Mouse (Mus musculus): ENCODE measurements around the gene Ccdc171. TPM values are rescaled to one million over a fixed set of nuclear protein-coding genes. Genes with fewer than 3 reads are reported as not detected.

Ccdc171 gene
- total RNA-seq, 1 experiment = 3.5 TPM

- Histone ChIP-seq H3K4me1 (ENCODE audit: control insufficient read depth in 2 of 2, insufficient read depth in 2 of 2, low read length in 2 of 2, poor library complexity in 1 of 2) (no peaks in the 10 kb centered on the region), H3K9me3 (ENCODE audit: control insufficient read depth, insufficient read depth, low read depth, low read length) (no peaks in the 10 kb centered on the region), H3K4me3 (ENCODE audit: insufficient read depth in 1 of 2, low read depth in 1 of 2, low read length in 2 of 2, poor library complexity in 1 of 2, severe bottlenecking in 1 of 2) (no peak overlapping the region), H3K27ac (ENCODE audit: insufficient read depth, low read depth, low read length, poor library complexity, severe bottlenecking) (no peak overlapping the region), H3K36me3 (ENCODE audit: control insufficient read depth, insufficient read depth, low read length, poor library complexity, severe bottlenecking) (no peaks in the 10 kb centered on the region), H3K9ac (ENCODE audit: insufficient read depth, low read depth, low read length, poor library complexity, severe bottlenecking) (no peak overlapping the region)
- in situ Hi-C loops (cut with MboI; ENCODE audit: low sequenced_read_pairs in 2 of 2, unreplicated experiment in 2 of 2) = no loop called here
- no peak for TF ChIP-seq CHD2 (IDR thresholded peaks at IDR 0.05; ENCODE audit: low read depth, low read length)
- no peak for TF ChIP-seq HCFC1 (IDR thresholded peaks at IDR 0.05; ENCODE audit: borderline replicate concordance, insufficient read depth, low read length)
- TF ChIP-seq ZNF384 (IDR thresholded peaks at IDR 0.05; ENCODE audit: low read depth, low read length) = no peak
- no peak for TF ChIP-seq MAFK (IDR thresholded peaks at IDR 0.05; ENCODE audit: insufficient read depth, low read depth, low read length)
- no peak for TF ChIP-seq ZC3H11A (IDR thresholded peaks at IDR 0.05; ENCODE audit: borderline replicate concordance, low read depth, low read length)
- no peak for DNase-seq (ENCODE audit: low read depth, low spot score)
Observed at GRCm38 (mm10) chr4:83651453-83651852, 126.1 kb downstream of the Ccdc171 start.

DNA sequence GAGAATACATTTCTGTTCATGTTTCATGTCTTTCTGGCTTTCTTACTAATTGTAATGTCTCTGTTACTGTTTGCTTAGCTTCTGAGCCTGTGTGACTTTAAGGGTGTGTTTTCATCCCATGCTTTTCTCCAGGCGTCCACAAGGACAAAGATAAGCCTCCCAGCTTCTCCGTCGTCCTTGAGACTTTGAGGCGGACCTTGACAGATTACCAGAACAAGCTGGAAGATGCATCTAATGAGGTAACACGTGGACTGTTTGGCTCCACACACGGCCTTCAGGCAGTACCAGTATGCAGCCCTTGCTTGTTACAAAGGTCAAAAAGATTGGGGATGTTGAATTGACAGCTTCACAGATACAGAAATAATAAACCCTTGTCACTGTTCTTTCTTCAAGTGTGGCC, 130.1 kb downstream of the Ccdc171 start:
- no peaks in the 10 kb centered on the region for H3K4me1 ChIP-seq (ENCODE audit: control insufficient read depth in 2 of 2, insufficient read depth in 2 of 2, low read length in 2 of 2, poor library complexity in 1 of 2)
- no peak overlapping the region for H3K27ac ChIP-seq (ENCODE audit: insufficient read depth, low read depth, low read length, poor library complexity, severe bottlenecking)
- no peak for TF ChIP-seq HCFC1 (IDR thresholded peaks at IDR 0.05; ENCODE audit: borderline replicate concordance, insufficient read depth, low read length)
- no peak for TF ChIP-seq CHD2 (IDR thresholded peaks at IDR 0.05; ENCODE audit: low read depth, low read length)
- no peak for TF ChIP-seq MAFK (IDR thresholded peaks at IDR 0.05; ENCODE audit: insufficient read depth, low read depth, low read length)
- TF ChIP-seq ZC3H11A (IDR thresholded peaks at IDR 0.05; ENCODE audit: borderline replicate concordance, low read depth, low read length) = no peak
- TF ChIP-seq ZNF384 (IDR thresholded peaks at IDR 0.05; ENCODE audit: low read depth, low read length) = no peak
- H3K36me3 ChIP-seq (ENCODE audit: control insufficient read depth, insufficient read depth, low read length, poor library complexity, severe bottlenecking) = no peaks in the 10 kb centered on the region
- no peak for DNase-seq (ENCODE audit: low read depth, low spot score)
- no peaks in the 10 kb centered on the region for H3K9me3 ChIP-seq (ENCODE audit: control insufficient read depth, insufficient read depth, low read depth, low read length)
- in situ Hi-C loops (cut with MboI; ENCODE audit: low sequenced_read_pairs in 2 of 2, unreplicated experiment in 2 of 2) = no loop called here
- no peak overlapping the region for H3K9ac ChIP-seq (ENCODE audit: insufficient read depth, low read depth, low read length, poor library complexity, severe bottlenecking)
- no peak overlapping the region for H3K4me3 ChIP-seq (ENCODE audit: insufficient read depth in 1 of 2, low read depth in 1 of 2, low read length in 2 of 2, poor library complexity in 1 of 2, severe bottlenecking in 1 of 2)

- no peaks in the 10 kb centered on the region for H3K36me3 ChIP-seq (ENCODE audit: control insufficient read depth, insufficient read depth, low read length, poor library complexity, severe bottlenecking)
- no peak overlapping the region for H3K4me3 ChIP-seq (ENCODE audit: insufficient read depth in 1 of 2, low read depth in 1 of 2, low read length in 2 of 2, poor library complexity in 1 of 2, severe bottlenecking in 1 of 2)
- in situ Hi-C loops (cut with MboI; ENCODE audit: low sequenced_read_pairs in 2 of 2, unreplicated experiment in 2 of 2) = no loop called here
- H3K27ac ChIP-seq (ENCODE audit: insufficient read depth, low read depth, low read length, poor library complexity, severe bottlenecking) = no peak overlapping the region
- no peak for DNase-seq (ENCODE audit: low read depth, low spot score)
- H3K9ac ChIP-seq (ENCODE audit: insufficient read depth, low read depth, low read length, poor library complexity, severe bottlenecking) = no peak overlapping the region
- no peaks in the 10 kb centered on the region for H3K9me3 ChIP-seq (ENCODE audit: control insufficient read depth, insufficient read depth, low read depth, low read length)
- TF ChIP-seq CHD2 (IDR thresholded peaks at IDR 0.05; ENCODE audit: low read depth, low read length) (no peak), HCFC1 (IDR thresholded peaks at IDR 0.05; ENCODE audit: borderline replicate concordance, insufficient read depth, low read length) (no peak), ZC3H11A (IDR thresholded peaks at IDR 0.05; ENCODE audit: borderline replicate concordance, low read depth, low read length) (no peak), MAFK (IDR thresholded peaks at IDR 0.05; ENCODE audit: insufficient read depth, low read depth, low read length) (no peak), ZNF384 (IDR thresholded peaks at IDR 0.05; ENCODE audit: low read depth, low read length) (no peak)
- H3K4me1 ChIP-seq (ENCODE audit: control insufficient read depth in 2 of 2, insufficient read depth in 2 of 2, low read length in 2 of 2, poor library complexity in 1 of 2) = no peaks in the 10 kb centered on the region
Observed at GRCm38 (mm10) chr4:83656571-83656970, 131.2 kb downstream of the Ccdc171 start.

DNA sequence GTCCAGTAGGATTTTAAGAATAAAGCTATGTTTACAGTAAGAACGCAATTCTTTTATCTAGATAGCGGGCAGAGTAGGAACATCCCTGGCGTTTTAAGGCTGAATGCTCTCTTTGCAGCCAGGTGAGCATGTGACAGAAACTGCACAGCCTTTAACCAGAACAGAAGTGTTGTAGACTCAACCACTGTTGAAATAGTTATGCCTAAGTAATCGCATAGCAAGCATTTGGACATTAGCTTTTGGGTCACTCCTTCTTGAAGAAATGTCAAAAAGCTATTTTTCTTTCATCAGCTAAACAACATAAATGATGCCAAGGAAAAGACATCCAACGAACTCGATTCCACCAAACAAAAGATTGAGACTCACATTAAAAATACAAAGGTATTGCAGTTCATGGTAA, 131.7 kb downstream of the Ccdc171 start:
- Histone ChIP-seq H3K4me1 (ENCODE audit: control insufficient read depth in 2 of 2, insufficient read depth in 2 of 2, low read length in 2 of 2, poor library complexity in 1 of 2) (no peaks in the 10 kb centered on the region), H3K9ac (ENCODE audit: insufficient read depth, low read depth, low read length, poor library complexity, severe bottlenecking) (no peak overlapping the region), H3K9me3 (ENCODE audit: control insufficient read depth, insufficient read depth, low read depth, low read length) (no peaks in the 10 kb centered on the region), H3K4me3 (ENCODE audit: insufficient read depth in 1 of 2, low read depth in 1 of 2, low read length in 2 of 2, poor library complexity in 1 of 2, severe bottlenecking in 1 of 2) (no peak overlapping the region), H3K27ac (ENCODE audit: insufficient read depth, low read depth, low read length, poor library complexity, severe bottlenecking) (no peak overlapping the region), H3K36me3 (ENCODE audit: control insufficient read depth, insufficient read depth, low read length, poor library complexity, severe bottlenecking) (no peaks in the 10 kb centered on the region)
- no peak for TF ChIP-seq MAFK (IDR thresholded peaks at IDR 0.05; ENCODE audit: insufficient read depth, low read depth, low read length)
- TF ChIP-seq CHD2 (IDR thresholded peaks at IDR 0.05; ENCODE audit: low read depth, low read length) = no peak
- no peak for TF ChIP-seq HCFC1 (IDR thresholded peaks at IDR 0.05; ENCODE audit: borderline replicate concordance, insufficient read depth, low read length)
- no peak for TF ChIP-seq ZC3H11A (IDR thresholded peaks at IDR 0.05; ENCODE audit: borderline replicate concordance, low read depth, low read length)
- TF ChIP-seq ZNF384 (IDR thresholded peaks at IDR 0.05; ENCODE audit: low read depth, low read length) = no peak
- DNase-seq (ENCODE audit: low read depth, low spot score) = no peak
- in situ Hi-C loops (cut with MboI; ENCODE audit: low sequenced_read_pairs in 2 of 2, unreplicated experiment in 2 of 2) = no loop called here

DNA sequence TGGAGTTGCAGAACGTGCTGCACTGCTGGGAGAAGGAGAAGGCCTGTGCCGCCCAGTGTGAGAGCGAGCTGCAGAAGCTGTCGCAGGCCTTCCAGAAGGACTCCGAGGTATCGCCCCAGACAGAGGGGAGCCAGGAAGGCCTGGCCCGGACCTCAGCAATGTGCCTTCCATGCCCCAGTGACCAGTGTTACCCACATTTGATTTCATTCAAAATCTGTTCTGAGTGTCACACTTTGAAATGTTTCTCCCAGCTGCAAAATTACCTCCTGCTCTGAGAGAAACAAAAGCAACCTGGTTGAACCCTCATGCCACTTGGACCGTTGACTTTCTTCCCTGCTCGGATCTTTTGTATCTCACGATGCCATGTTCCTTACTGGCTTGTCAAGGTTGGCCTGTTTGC, 133.1 kb downstream of the Ccdc171 start:
- Histone ChIP-seq H3K4me3 (ENCODE audit: insufficient read depth in 1 of 2, low read depth in 1 of 2, low read length in 2 of 2, poor library complexity in 1 of 2, severe bottlenecking in 1 of 2) (no peak overlapping the region), H3K36me3 (ENCODE audit: control insufficient read depth, insufficient read depth, low read length, poor library complexity, severe bottlenecking) (no peaks in the 10 kb centered on the region), H3K27ac (ENCODE audit: insufficient read depth, low read depth, low read length, poor library complexity, severe bottlenecking) (no peak overlapping the region), H3K4me1 (ENCODE audit: control insufficient read depth in 2 of 2, insufficient read depth in 2 of 2, low read length in 2 of 2, poor library complexity in 1 of 2) (peaks cover 0 to 3% of the 10 kb centered on the region in 2 experiments; a peak in 1 of 4 replicates), H3K9me3 (ENCODE audit: control insufficient read depth, insufficient read depth, low read depth, low read length) (no peaks in the 10 kb centered on the region), H3K9ac (ENCODE audit: insufficient read depth, low read depth, low read length, poor library complexity, severe bottlenecking) (no peak overlapping the region)
- DNase-seq (ENCODE audit: low read depth, low spot score) = no peak
- TF ChIP-seq HCFC1 (IDR thresholded peaks at IDR 0.05; ENCODE audit: borderline replicate concordance, insufficient read depth, low read length) (no peak), ZNF384 (IDR thresholded peaks at IDR 0.05; ENCODE audit: low read depth, low read length) (no peak), ZC3H11A (IDR thresholded peaks at IDR 0.05; ENCODE audit: borderline replicate concordance, low read depth, low read length) (no peak), MAFK (IDR thresholded peaks at IDR 0.05; ENCODE audit: insufficient read depth, low read depth, low read length) (no peak), CHD2 (IDR thresholded peaks at IDR 0.05; ENCODE audit: low read depth, low read length) (no peak)
- in situ Hi-C loops (cut with MboI; ENCODE audit: low sequenced_read_pairs in 2 of 2, unreplicated experiment in 2 of 2) = no loop called here
